Mouse (Mus musculus) bone marrow macrophage, adult 2 months (primary cell): ENCODE data around the gene Alkbh3. TPM values are rescaled to one million over a fixed set of nuclear protein-coding genes. Genes with fewer than 3 reads are reported as not detected.

Experiments
- H3K27ac ChIP-seq: 2 replicates; pipeline ENCODE4 v1.5.1; 2012; ENCODE audit warnings: low read depth, low read length; ENCODE audit not compliant: insufficient read depth
- H3K4me1 ChIP-seq: 2 replicates; pipeline ENCODE4 v1.6.1; 2012; ENCODE audit warnings: low read length; ENCODE audit not compliant: control insufficient read depth, insufficient read depth
- H3K4me3 ChIP-seq: 2 replicates; pipeline ENCODE4 v1.5.1; 2012; ENCODE audit warnings: mild to moderate bottlenecking, low read length, moderate library complexity; ENCODE audit not compliant: insufficient read depth
- CTCF ChIP-seq: IDR thresholded peaks from 2 replicates; pipeline ENCODE4 v1.5.1; 2012; ENCODE audit warnings: low read depth, mild to moderate bottlenecking, low read length, moderate library complexity
- POLR2A ChIP-seq: IDR thresholded peaks from 2 replicates; pipeline ENCODE4 v1.6.1; 2012; ENCODE audit warnings: mild to moderate bottlenecking, low read depth, low read length, borderline replicate concordance
- polyA plus RNA-seq: library from polyadenylated mRNA; stranded (reverse); fragments of >200 nt; gene quantifications from 2 replicates; pipeline ENCODE4 v1.2.4, GENCODE M21; 2012; ENCODE audit not compliant: missing spikeins, insufficient read depth, insufficient read length

Gene Alkbh3
- polyA plus RNA-seq, 1 experiment = 37.4 TPM

- no peak overlapping the region for H3K27ac ChIP-seq
- peaks cover 14% of the 10 kb centered on the region for H3K4me1 ChIP-seq
- TF ChIP-seq CTCF (no peak), POLR2A (no peak)
- no peak overlapping the region for H3K4me3 ChIP-seq
Measured at GRCm38 (mm10) chr2:93992810-93993209, 17.8 kb downstream of the Alkbh3 start.

GRCm38 (mm10) chr2:93992259-93992658 is 18.3 kb downstream of the Alkbh3 start:
- Histone ChIP-seq H3K4me1 (peaks cover 14% of the 10 kb centered on the region), H3K27ac (no peak overlapping the region)

GRCm38 (mm10) chr2:93991336-93991735 is 19.3 kb downstream of the Alkbh3 start:
- no peak overlapping the region for H3K27ac ChIP-seq
- H3K4me3 ChIP-seq = no peak overlapping the region
- TF ChIP-seq CTCF (no peak), POLR2A (no peak)
- peaks cover 14% of the 10 kb centered on the region for H3K4me1 ChIP-seq

More at GRCm38 (mm10) chr2:93992259-93992658, 18.3 kb downstream of the Alkbh3 start:
- no peak overlapping the region for H3K4me3 ChIP-seq
- TF ChIP-seq CTCF = no peak
- TF ChIP-seq POLR2A = no peak

DNA sequence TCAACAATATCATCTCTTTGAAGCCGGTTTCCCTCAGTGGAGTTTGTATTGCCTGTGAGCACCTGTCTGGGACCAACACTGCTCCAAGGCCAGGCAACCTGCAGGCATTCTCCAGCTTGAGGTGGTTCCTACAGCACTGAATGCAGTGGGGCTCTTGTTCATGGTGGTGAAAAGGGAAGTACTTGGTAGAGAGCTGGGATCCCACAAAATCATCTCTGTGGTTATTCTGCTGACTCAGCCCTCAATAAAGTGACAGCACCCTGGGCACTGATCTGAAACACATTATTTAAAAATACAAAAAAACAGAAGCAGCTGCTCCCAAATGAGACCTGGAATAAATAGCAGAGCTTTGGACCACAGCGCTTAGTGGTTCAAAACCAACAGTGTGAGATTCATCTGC is 22.2 kb downstream of the Alkbh3 start:
- H3K27ac ChIP-seq = no peak overlapping the region
- H3K4me3 ChIP-seq = no peak overlapping the region
- no peak for TF ChIP-seq POLR2A
- no peak for TF ChIP-seq CTCF
- H3K4me1 ChIP-seq = peaks cover 14% of the 10 kb centered on the region

- TF ChIP-seq POLR2A = no peak
- no peak for TF ChIP-seq CTCF
- 0 out of 2 replicates have a peak, but pooled peaks cover 2% of the 10 kb centered on the region for H3K4me1 ChIP-seq
Measured at GRCm38 (mm10) chr2:93982457-93983235, 28.0 kb downstream of the Alkbh3 start.

GRCm38 (mm10) chr2:93979249-93980120 is 31.1 kb downstream of the Alkbh3 start:
- TF ChIP-seq CTCF = no peak
- no peak for TF ChIP-seq POLR2A
- no peak overlapping the region for H3K27ac ChIP-seq

More at GRCm38 (mm10) chr2:93982457-93983235, 28.0 kb downstream of the Alkbh3 start:
- no peak overlapping the region for H3K27ac ChIP-seq
- no peak overlapping the region for H3K4me3 ChIP-seq

DNA sequence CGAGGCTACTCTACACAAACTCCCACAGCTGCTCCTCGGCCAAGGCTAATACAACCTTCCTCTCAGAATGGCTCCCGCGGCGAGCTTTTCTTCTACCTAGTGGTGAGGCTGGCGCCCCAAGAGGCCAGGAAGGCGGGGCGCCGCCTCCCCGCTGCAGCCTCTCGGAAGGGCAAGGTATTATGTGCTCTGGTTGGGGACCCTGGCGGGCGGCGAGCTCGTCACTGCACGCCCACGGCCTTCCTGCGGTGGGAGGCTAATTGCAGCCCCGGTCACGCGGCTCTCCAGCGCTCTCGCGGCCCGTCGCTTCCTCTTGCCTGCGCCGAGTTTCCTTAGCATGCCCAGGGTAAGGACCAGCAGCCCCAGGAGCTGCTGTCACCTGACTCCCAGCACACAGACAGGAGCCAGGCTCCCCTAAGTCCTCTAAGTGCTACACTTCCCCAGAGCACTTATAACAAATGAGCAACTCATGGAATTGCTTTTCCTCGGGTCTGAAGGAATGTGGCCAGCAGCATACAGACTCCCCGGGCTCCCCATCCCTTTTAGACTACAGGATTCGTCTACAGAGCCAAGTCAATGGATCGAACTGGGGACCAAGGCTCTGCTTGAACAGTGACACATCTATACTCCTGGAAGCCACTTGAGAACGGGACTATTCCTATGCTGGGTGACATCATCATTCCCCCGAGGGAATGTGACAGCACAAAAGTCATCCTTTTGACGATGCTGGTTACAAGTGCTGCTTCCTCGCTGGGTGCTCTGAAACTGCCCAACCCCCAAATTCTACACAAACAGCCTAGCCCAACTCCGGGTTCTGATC is 34.0 kb downstream of the Alkbh3 start:
- H3K27ac ChIP-seq = no peak overlapping the region
- peaks cover 9% of the 10 kb centered on the region for H3K4me1 ChIP-seq
- TF ChIP-seq CTCF (no peak), POLR2A (no peak)
- peak overlapping the region; percentile 54 for H3K4me3 ChIP-seq

More at GRCm38 (mm10) chr2:93979249-93980120, 31.1 kb downstream of the Alkbh3 start:
- Histone ChIP-seq H3K4me1 (peaks cover 9% of the 10 kb centered on the region), H3K4me3 (no peak overlapping the region)

DNA sequence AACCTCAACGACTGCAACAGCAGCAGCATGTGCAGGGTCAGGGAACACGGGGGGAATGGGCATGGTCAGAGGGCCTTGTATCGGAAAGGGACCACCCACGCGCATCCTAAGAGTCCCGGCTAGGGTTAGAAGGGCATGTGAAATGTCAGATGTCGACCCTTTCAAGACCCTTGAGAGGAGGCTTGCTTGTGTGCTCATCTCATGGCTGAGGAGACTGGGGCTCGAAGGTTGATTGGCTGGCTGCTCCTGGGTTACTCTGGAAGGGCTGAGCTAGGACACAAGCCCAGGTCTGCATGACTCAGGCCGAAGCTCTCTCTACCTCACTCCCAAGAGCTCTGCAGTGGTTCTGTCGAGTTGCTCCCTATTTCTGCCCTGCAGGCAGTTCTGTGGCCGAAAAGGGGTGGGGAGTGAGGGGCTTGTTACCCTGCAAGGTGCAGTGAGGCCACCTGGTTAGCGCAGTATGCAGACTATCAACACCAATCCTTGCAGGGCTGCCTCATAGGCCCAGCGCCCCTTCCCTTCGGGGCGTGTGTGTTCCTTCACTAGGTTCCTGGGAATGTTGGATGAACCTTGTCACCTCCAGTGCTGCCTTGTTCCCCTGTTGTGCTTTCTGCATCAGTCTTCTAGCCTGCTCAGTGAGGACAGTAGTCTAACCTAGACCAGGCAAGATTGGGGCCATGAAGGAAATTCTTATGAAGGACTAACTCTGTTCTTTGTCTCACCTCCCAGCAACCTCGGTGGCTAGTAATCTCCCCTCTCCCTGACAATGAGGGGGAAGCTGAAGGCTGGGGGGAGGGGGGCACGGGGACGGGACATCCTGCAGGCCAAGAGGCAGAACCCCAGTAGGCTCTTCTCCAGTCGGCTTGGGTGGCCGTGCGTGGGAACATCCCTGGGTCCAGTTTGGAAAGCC is 34.8 kb downstream of the Alkbh3 start:
- TF ChIP-seq CTCF (no peak), POLR2A (no peak)
- H3K4me1 ChIP-seq = peaks cover 9% of the 10 kb centered on the region
- H3K27ac ChIP-seq = no peak overlapping the region
- H3K4me3 ChIP-seq = peak overlapping the region; percentile 54
